Mouse (Mus musculus) brain, embryonic 14.5 days (tissue): Measurements from ENCODE around the gene Mpz.

Experiments used
- CTCF ChIP-seq: fragments of 200-500 bp; IDR thresholded peaks from 2 replicates; pipeline ENCODE4 v1.5.1; 2012; ENCODE audit warnings: inconsistent platforms, mild to moderate bottlenecking, moderate library complexity, borderline replicate concordance; ENCODE audit not compliant: insufficient read depth, insufficient read length; ENCODE audit errors: extremely low read depth
- POLR2A ChIP-seq: fragments of 200-500 bp; IDR thresholded peaks from 2 replicates; pipeline ENCODE4 v1.6.1; 2012; ENCODE audit warnings: mild to moderate bottlenecking, inconsistent platforms, borderline replicate concordance; ENCODE audit not compliant: poor library complexity, insufficient read depth, insufficient read length, severe bottlenecking; ENCODE audit errors: extremely low read depth

DNA sequence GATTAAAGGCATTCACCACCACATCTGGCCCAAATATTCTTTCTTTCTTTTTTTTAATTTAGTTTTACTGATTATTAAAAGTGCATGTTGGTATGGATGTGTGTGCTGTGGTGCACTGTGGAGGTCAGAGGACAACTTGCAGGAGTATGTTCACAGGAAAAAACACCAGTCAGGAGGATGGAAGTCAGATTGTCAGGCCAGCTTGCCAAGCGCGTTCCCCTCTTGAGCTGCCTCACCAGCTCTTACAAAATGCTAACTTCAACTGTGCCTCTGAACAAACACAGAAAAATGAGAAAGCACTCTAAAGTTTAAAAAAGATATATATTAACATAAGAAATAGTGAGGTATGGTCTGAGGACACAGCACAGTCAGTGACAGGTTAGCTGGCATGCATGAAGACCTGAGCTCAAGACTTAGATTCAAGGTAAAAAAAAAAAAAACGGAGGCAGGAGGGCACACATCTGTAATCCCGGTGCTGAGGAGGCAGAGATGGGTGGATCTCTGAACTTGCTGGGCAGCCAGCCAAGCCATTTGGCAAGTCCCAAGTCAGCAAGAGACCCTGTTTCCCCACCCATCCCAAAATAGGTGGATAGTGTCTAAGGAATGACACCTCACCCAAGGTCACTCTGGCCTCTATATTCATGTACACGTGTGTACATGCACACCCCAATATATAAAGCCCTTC, 29.1 kb downstream of the Mpz start:
- TF ChIP-seq POLR2A (no peak), CTCF (no peak)
